Mouse (Mus musculus) liver (tissue): Measurements from ENCODE around the gene Tmem25.
"Not testable (repeated sequence)": the region's sequence is repeated elsewhere in the genome, so short reads cannot be mapped to it uniquely, and the experiment has no call there.

Experiments
- DNase-seq: peaks from one replicate; pipeline ENCODE4 v3.0.0-alpha.2; 2020; ENCODE audit warnings: mixed read lengths

Tmem25 gene

DNA sequence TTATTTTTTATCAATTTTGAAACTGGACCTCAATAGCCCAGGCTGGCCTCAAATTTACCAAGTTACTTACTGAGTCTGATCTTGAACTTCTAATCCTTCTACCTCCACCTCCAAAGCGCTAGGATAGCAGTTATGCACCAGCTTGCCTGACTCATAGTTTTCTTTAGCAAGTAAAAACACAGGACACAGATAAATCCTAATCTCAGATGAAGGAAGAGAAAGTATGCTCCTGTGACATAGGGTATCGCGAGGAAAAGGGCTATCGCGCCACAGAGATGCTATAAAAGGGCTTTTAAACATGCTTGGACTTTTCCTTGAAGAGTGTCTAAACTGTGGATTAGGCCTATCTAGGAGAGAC, 26.7 kb downstream of the Tmem25 start:
- DNase-seq, result no peak

DNA sequence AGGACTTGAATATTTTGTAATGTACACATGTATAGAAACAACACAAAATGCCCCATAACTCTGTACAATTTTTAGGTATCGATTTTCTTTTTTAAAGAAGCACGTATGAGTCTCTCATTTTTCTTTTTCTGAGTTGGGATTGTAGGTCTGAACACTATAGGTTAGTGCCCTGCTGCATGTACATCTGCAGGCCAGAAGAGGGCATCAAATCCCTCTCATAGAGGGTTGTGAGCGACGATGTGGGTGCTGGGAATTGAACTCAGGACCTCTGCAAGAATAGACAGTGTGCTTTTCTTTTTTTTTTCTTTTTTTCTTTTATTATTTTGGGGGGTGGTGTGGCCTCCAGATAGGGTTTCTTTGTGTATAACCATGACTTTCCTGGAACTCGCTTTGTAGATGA, 27.7 kb downstream of the Tmem25 start:
- DNase-seq, result no peak

DNA sequence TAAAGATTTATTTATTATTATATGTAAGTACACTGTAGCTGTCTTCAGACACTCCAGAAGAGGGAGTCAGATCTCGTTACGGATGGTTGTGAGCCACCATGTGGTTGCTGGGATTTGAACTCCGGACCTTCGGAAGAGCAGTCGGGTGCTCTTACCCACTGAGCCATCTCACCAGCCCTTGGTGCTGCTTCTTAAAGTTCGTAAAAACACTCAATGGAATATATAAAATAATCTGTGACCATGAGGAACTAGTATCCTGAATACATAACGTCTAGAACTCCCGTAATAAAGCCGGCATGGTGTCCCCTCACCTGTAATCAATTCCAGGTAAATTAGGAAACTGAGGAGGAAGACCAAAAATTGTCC, 31.1 kb downstream of the Tmem25 start:
- DNase-seq, result not testable (repeated sequence)

DNA sequence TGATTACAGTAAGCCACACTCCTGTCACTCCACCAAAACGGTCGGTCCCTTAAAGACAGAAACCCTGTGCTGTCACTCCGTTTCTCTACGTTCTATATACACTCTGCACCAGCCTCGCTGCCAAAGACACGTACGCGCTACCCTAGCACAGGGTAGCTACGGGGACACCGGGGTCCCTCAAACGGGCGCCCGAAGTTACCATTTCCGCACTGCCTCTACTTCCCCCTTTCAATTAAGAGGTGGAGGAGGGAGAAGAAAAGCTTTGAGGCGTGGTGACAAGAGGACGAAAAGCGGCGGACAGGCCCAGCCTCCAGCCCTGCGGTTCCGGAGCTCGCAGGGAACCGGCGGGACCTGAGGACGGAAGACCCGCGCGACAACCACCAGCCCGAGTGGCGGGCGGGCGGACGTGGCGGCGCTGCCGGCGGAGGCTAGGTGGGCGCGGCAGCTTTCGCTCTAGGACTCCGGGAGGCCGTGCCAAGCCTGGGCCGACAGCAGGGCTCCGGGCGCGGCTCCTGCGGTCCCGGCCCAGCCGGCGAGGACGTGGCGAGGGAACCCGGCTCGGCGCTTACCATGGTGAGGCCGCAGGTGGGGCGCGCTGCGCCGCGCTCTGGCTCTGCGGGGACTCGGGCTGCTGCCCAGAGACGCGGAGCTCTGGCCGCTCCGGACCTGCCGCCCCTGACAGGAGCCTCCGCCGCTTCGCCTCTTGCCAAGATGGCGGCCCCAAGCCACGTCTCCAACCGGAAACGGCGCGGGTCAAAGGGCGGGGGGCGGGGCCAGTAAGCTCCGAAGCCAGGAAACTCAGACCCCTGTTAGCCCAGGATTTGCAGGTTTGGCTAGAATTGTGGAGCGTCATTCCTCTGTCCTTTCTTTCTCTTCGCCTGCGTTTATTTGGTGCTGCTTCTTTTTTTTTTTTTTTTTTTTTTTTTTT, 31.7 kb downstream of the Tmem25 start, which contains the start of the genes Arcn1 and Ift46:
TSS of gene Arcn1 (minus strand) at position 745 of the 928 bp plus-strand sequence.
TSS of gene Ift46 (plus strand) at position 808 of the 928 bp plus-strand sequence.
- peak; percentile 93 for DNase-seq

DNA sequence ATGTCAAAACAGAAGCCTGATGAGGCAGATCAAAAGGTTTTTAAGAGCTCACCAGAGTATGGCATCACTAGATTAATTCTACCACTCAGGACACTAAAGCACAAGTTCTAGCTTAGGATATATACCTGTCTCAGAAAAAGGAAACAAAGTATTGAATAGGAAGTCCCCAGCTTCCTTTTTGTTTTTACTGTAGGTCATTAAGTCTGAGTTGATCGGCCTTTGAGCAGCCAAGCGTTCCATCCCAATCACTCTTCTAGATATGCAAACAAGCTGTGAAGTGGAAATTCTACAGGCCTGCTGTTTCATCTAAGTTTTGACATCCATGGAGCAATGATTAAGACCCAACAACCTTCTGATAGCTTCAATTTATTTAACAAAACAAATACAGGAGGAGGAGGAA, 38.2 kb downstream of the Tmem25 start:
- DNase-seq, result no peak

DNA sequence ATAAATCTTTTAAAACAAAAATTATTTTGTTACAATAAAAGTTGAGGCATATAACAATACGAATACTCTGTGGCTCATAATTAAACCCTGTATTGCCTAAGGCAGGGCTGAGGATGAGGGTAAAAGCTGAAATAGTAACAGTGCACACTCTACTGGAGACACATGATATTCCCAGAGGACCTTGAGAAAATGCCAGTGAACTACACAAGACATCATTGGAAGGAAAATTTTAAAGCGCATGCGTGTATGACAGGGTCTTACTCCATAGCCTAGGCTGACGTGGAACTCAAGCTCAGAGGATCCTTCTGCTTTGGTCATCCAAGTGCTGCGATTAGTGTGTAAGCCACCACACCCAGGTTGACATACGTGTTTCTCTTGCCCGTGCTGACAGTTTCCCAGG, 50.6 kb downstream of the Tmem25 start:
- DNase-seq, result no peak

DNA sequence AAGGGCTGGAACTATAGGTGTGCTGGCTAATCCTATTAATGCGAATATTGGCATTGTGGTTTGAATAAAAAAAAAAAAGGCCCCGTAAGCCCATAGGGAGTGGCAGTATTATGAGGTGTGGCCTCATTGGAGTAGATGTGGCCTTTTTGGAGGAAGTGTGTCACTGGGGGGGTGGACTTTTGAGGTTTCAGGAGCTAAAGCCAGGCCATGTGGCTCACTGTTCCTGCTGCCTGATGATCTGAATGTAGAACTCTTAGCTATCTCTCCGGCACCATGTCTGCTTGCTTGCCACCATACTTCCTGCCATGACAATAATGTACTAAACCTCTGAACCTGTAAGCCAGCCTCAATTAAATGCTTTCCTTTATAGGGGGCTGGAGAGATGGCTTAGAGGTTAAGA, 51.8 kb downstream of the Tmem25 start:
- no peak for DNase-seq

DNA sequence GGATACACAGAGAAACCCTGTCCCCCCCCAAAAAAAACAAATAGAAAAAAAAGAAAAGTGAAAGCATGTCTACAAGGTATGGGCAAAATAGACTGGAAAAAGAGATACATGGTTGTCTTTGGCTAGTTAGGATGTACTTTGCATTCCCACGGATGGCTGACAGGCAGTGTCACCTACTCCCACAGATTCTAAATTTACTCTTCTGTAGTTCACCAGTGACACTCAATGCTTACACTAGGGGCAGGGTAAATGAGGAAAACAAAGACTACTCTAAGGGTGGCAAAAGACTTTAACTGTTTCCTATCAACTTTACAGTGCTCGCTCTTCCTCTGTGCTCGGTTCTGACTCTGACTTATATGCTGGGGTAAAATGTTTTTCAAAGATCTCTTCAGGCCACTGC, 52.4 kb downstream of the Tmem25 start:
- DNase-seq, result no peak

DNA sequence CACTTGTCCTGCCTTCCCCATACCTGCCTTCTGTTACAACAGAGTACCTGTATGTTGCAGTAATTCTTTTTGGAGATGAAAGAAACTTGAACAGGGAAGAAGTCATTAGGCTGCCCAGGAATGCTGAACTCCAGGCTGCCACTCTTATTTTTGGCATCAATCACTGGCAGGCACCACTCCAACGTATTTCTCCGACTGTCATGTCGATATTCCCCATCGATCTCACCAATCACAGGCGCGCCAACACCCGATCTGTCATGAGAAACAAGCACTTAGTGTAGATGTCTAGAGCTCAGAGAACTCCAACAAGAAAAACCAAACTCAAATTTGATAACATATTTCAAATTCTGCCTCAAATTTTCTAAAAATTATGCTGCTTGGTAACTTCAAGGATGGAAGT, 53.7 kb downstream of the Tmem25 start:
- no peak for DNase-seq
